ENCODE assay signal across 8 mouse cellular contexts in the genomic region with DNA sequence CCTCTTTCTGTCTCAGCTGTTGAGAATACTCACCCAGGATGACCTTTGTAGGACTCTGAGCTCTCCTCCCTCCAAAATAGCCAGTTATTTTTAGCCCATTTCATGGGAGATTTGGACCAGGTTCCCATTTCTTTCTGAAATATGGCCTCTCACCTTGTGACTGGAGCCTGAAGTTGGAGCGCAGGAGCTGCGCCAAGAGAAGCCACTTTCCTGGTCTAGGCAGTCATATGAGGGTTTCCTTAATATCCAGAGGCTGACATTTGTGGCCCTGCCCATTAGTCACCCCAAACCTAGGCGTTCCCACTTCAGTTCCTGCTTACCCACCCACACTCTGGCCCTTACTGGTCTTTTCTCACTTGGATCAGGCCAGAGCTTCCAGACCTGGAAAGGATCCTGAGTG. TPM values are rescaled to one million over a fixed set of nuclear protein-coding genes. Genes with fewer than 3 reads are reported as not detected.
DNase-seq lines count a peak whose midpoint lies in the region; ATAC-seq and TF ChIP-seq lines count a peak whose summit lies in the region.

A gene (plus strand): TSS at position 308 of the 400 bp plus-strand sequence.

- TF ChIP-seq CTCF in kidney, adult 2 months (conservative IDR thresholded peaks at IDR 0.05; ENCODE audit: insufficient read depth, insufficient read length, low read depth, low read length) = no peak

- WGBS in kidney, adult 2 months = 76% methylated on average over 3 of the region's 3 CpGs
- WGBS in embryonic facial prominence, embryonic 11.5 days = 93% methylated on average over 3 of the region's 3 CpGs
- WGBS in heart, embryonic 13.5 days = 80% methylated on average over 3 of the region's 3 CpGs
- WGBS in midbrain, embryonic 16.5 days = 87% methylated on average over 3 of the region's 3 CpGs

- no peak for ATAC-seq in embryonic facial prominence, embryonic 11.5 days (replicated peaks; ENCODE audit: insufficient number of reproducible peaks, low FRiP score, low TSS enrichment, low read depth)
- ATAC-seq in heart, embryonic 13.5 days (ENCODE audit: extremely low read depth, insufficient number of reproducible peaks, low FRiP score, low TSS enrichment) = no peak
- ATAC-seq in midbrain, embryonic 16.5 days = no peak
- ATAC-seq in erythroid progenitor cell, adult 5-6 weeks (replicated peaks; ENCODE audit: low FRiP score, poor library complexity, severe bottlenecking) = no peak

- peak within 1 kb of the TSS; percentile 32; the same call in 1 of the 2 replicates for H3K27ac ChIP-seq in kidney, adult 2 months (ENCODE audit: insufficient read depth, low read depth, low read length)
- peak within 1 kb of the TSS; percentile 47; the same call in 1 of the 2 replicates for H3K27ac ChIP-seq in embryonic facial prominence, embryonic 11.5 days (replicated peaks; ENCODE audit: low read depth, low read length)
- peak within 1 kb of the TSS; percentile 74 for H3K27ac ChIP-seq in heart, embryonic 13.5 days (replicated peaks)
- peak within 1 kb of the TSS; percentile 78 for H3K27ac ChIP-seq in midbrain, embryonic 16.5 days (ENCODE audit: low read length)

- intact Hi-C loops in left cerebral cortex, postnatal 25 days (cut with DNase I) = loop anchor here (2.0 kb wide), 1 partner anchor 26 kb away; a partner anchor contains a TSS

- H3K27me3 ChIP-seq in kidney, adult 2 months (replicated peaks; ENCODE audit: control insufficient read depth, insufficient read depth, low read length) = no peaks in the 10 kb centered on the region
- no peaks in the 10 kb centered on the region for H3K27me3 ChIP-seq in embryonic facial prominence, embryonic 11.5 days (ENCODE audit: control insufficient read depth, insufficient read depth, low read length)
- peaks cover 27% of the 10 kb centered on the region for H3K27me3 ChIP-seq in heart, embryonic 13.5 days (replicated peaks)
- H3K27me3 ChIP-seq in midbrain, embryonic 16.5 days (ENCODE audit: control insufficient read depth, insufficient read depth, low read depth, low read length) = no peaks in the 10 kb centered on the region

- TF ChIP-seq POLR2A in kidney, adult 2 months (IDR thresholded peaks at IDR 0.05; ENCODE audit: low read depth, low read length) = no peak

- no peaks in the 10 kb centered on the region for H3K36me3 ChIP-seq in kidney, adult 2 months (ENCODE audit: control insufficient read depth, insufficient read depth, low read length)
- no peaks in the 10 kb centered on the region for H3K36me3 ChIP-seq in embryonic facial prominence, embryonic 11.5 days (replicated peaks; ENCODE audit: control insufficient read depth, insufficient read depth, low read depth, low read length)
- H3K36me3 ChIP-seq in heart, embryonic 13.5 days = peaks cover 15% of the 10 kb centered on the region
- peaks cover 19% of the 10 kb centered on the region for H3K36me3 ChIP-seq in midbrain, embryonic 16.5 days (ENCODE audit: control insufficient read depth, insufficient read depth, low read length)

- peak within 1 kb of the TSS; percentile 65 for H3K4me3 ChIP-seq in kidney, adult 2 months (ENCODE audit: insufficient read depth, low read depth, low read length)
- H3K4me3 ChIP-seq in embryonic facial prominence, embryonic 11.5 days (ENCODE audit: low read depth, low read length) = peak within 1 kb of the TSS; percentile 81
- H3K4me3 ChIP-seq in heart, embryonic 13.5 days = peak within 1 kb of the TSS; percentile 69
- peak within 1 kb of the TSS; percentile 71 for H3K4me3 ChIP-seq in midbrain, embryonic 16.5 days (ENCODE audit: low read depth, low read length)

- H3K9ac ChIP-seq in embryonic facial prominence, embryonic 11.5 days (replicated peaks; ENCODE audit: low read length) = peak within 1 kb of the TSS; percentile 77
- H3K9ac ChIP-seq in heart, embryonic 13.5 days = peak within 1 kb of the TSS; percentile 85
- peak within 1 kb of the TSS; percentile 67 for H3K9ac ChIP-seq in midbrain, embryonic 16.5 days (ENCODE audit: low read depth, low read length)

- peaks cover 4% of the 10 kb centered on the region for H3K4me1 ChIP-seq in kidney, adult 2 months (ENCODE audit: control insufficient read depth, insufficient read depth, low read length)
- peaks cover 3% of the 10 kb centered on the region; the same call in 1 of the 2 replicates for H3K4me1 ChIP-seq in embryonic facial prominence, embryonic 11.5 days (ENCODE audit: control insufficient read depth, insufficient read depth, low read length)
- H3K4me1 ChIP-seq in heart, embryonic 13.5 days = peaks cover 27% of the 10 kb centered on the region
- peaks cover 10% of the 10 kb centered on the region; the same call in 1 of the 2 replicates for H3K4me1 ChIP-seq in midbrain, embryonic 16.5 days (ENCODE audit: control insufficient read depth, insufficient read depth, low read length)

- DNase-seq in kidney, adult 2 months = no peak
- no peak for DNase-seq in kidney, adult 8-10 months
- no peak for DNase-seq in embryonic facial prominence, embryonic 11.5 days (ENCODE audit: low spot score)
- no peak for DNase-seq in left cerebral cortex, postnatal 25 days (ENCODE audit: low spot score in 2 of 2)
- DNase-seq in urinary bladder, postnatal 10 days (ENCODE audit: low spot score) = no peak

- H3K4me2 ChIP-seq in embryonic facial prominence, embryonic 11.5 days (ENCODE audit: low read depth, low read length) = peak within 1 kb of the TSS; percentile 87
- peak within 1 kb of the TSS; percentile 83 for H3K4me2 ChIP-seq in heart, embryonic 13.5 days
- peak within 1 kb of the TSS; percentile 84 for H3K4me2 ChIP-seq in midbrain, embryonic 16.5 days (ENCODE audit: low read length)

- no peaks in the 10 kb centered on the region for H3K9me3 ChIP-seq in embryonic facial prominence, embryonic 11.5 days (replicated peaks; ENCODE audit: control insufficient read depth, low read length)
- H3K9me3 ChIP-seq in heart, embryonic 13.5 days = no peaks in the 10 kb centered on the region
- H3K9me3 ChIP-seq in midbrain, embryonic 16.5 days (replicated peaks; ENCODE audit: control insufficient read depth, low read length, poor library complexity, severe bottlenecking) = no peaks in the 10 kb centered on the region

RNA-seq across cellular contexts. Expression of the gene that starts here (rescaled TPM):
- 33.9 and 37.2 TPM in 2 replicates for polyA plus RNA-seq in kidney, adult 2 months (2012; rRNA removed)
- 14.5 and 15.5 TPM in 2 replicates for polyA plus RNA-seq in embryonic facial prominence, embryonic 11.5 days (2014; fragmentation: Nextera tagmentation; extraction: Ambion mirVana)
- 5.1 and 5.7 TPM in 2 replicates for polyA plus RNA-seq in heart, embryonic 13.5 days (2015; fragmentation: Nextera tagmentation; extraction: Ambion mirVana)
- total RNA-seq in left cerebral cortex, postnatal 25 days (2021) = 10 to 100 TPM; 18.4 to 19.1 TPM
- polyA plus RNA-seq in midbrain, embryonic 16.5 days (2015; fragmentation: Nextera tagmentation; extraction: Ambion mirVana) = 17.5 and 19.0 TPM in 2 replicates
- total RNA-seq in erythroid progenitor cell, adult 5-6 weeks (2015; ENCODE audit: low replicate concordance) = not detected in 2 replicates
- not detected in 2 replicates for total RNA-seq in erythroid progenitor cell, adult 5-6 weeks (2017; ENCODE audit: low replicate concordance)

Comparison
In these comparisons a context has a peak if more than half of its experiments do, and no peak if none do; other contexts are left out.
1. RNA of the gene that starts here (total RNA-seq): 18.4 to 19.1 TPM in left cerebral cortex, postnatal 25 days; not detected in erythroid progenitor cell, adult 5-6 weeks; every median in the first group is over 10 times any median in the second.
2. Peak in every context shown above with its lines, with median percentiles within 50 percentile points of each other: H3K27ac ChIP-seq, H3K4me3 ChIP-seq, H3K4me2 ChIP-seq and H3K9ac ChIP-seq.